Mouse (Mus musculus) heart, embryonic 11.5 days (tissue): ENCODE data around the gene Sar1b. TPM values are rescaled to one million over a fixed set of nuclear protein-coding genes. Genes with fewer than 3 reads are reported as not detected.

ENCODE experiments used
- ATAC-seq: fragments of 200-750 bp; cut with Nextera tagmentation; replicated peaks from 2 replicates; pipeline ENCODE4 v1.8.0; 2017; ENCODE audit warnings: moderate library complexity; ENCODE audit not compliant: insufficient number of reproducible peaks, low FRiP score, low TSS enrichment
- H3K27ac ChIP-seq: fragments of 300-500 bp; sonication (generic); 2 replicates; pipeline ENCODE4 v1.5.1; 2014; ENCODE audit warnings: mild to moderate bottlenecking, low read depth, low read length
- H3K27me3 ChIP-seq: fragments of 300-500 bp; sonication (generic); 2 replicates; pipeline ENCODE4 v1.6.1; 2014; ENCODE audit warnings: mild to moderate bottlenecking, low read length, mixed read lengths; ENCODE audit not compliant: control insufficient read depth, insufficient read depth
- H3K36me3 ChIP-seq: fragments of 300-500 bp; sonication (generic); 2 replicates; pipeline ENCODE4 v1.6.1; 2014; ENCODE audit warnings: mild to moderate bottlenecking, low read length, moderate library complexity, mixed read lengths; ENCODE audit not compliant: control insufficient read depth, insufficient read depth
- H3K4me1 ChIP-seq: fragments of 300-500 bp; sonication (generic); 2 replicates; pipeline ENCODE4 v1.6.1; 2014; ENCODE audit warnings: low read length; ENCODE audit not compliant: control insufficient read depth, insufficient read depth
- H3K4me2 ChIP-seq: fragments of 300-500 bp; sonication (generic); 2 replicates; pipeline ENCODE4 v1.6.1; 2014; ENCODE audit warnings: mild to moderate bottlenecking, moderate library complexity
- H3K4me3 ChIP-seq: fragments of 300-500 bp; sonication (generic); 2 replicates; pipeline ENCODE4 v1.5.1; 2014; ENCODE audit warnings: low read depth, low read length
- H3K9ac ChIP-seq: fragments of 300-500 bp; sonication (generic); 2 replicates; pipeline ENCODE4 v1.6.1; 2014; ENCODE audit warnings: mild to moderate bottlenecking, low read depth, low read length, moderate library complexity
- H3K9me3 ChIP-seq: fragments of 300-500 bp; sonication (generic); replicated peaks from 2 replicates; pipeline ENCODE4 v1.6.1; 2016; ENCODE audit warnings: low read length; ENCODE audit not compliant: control insufficient read depth
- WGBS: fragments of 180-500 bp; shearing (Covaris S2); extraction: QIAGEN DNeasy Blood & Tissue Kit; methylation state at CpG from one replicate; pipeline ENCODE4 v1.1.7; 2014; ENCODE audit not compliant: insufficient replicate concordance; 5-methylcytosine and 5-hydroxymethylcytosine counted together
- polyA plus RNA-seq: library from polyadenylated mRNA; unstranded; fragments of >200 nt; fragmentation: Nextera tagmentation; extraction: Ambion mirVana; gene quantifications from 2 replicates; pipeline ENCODE4 v1.2.1, GENCODE M21; 2014

Sar1b gene
- polyA plus RNA-seq, 1 experiment from 2014 or later: 136 TPM

GRCm38 (mm10) chr11:51812022-51812546 lies 48.6 kb downstream of the Sar1b start:
- Histone ChIP-seq H3K4me2 (no peak overlapping the region), H3K27ac (no peak overlapping the region), H3K9me3 (no peaks in the 10 kb centered on the region), H3K4me3 (no peak overlapping the region), H3K27me3 (no peaks in the 10 kb centered on the region), H3K4me1 (no peaks in the 10 kb centered on the region), H3K9ac (no peak overlapping the region), H3K36me3 (no peaks in the 10 kb centered on the region)
- ATAC-seq: no peak
- WGBS: 83% methylated on average over 8 of the region's 8 CpGs

DNA sequence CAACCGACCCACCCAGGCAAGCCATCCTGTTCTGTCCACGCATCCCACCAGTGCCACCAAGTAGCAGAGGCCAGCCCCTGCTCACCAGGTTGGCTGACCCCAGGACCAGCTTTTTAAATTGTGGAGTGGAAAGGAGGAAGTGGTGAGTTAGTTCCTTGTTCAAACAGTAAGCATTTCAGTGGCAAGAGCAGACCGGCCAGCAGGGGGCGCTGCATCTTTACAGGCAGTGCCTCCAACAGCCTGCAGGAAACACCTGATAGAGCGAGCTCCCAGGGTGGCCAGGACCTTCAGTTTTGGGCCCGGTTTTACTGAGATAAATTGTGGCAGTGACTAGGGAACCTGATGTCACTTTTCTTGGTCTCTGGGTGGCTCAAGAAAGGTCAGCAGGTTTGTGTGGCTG lies 54.3 kb downstream of the Sar1b start:
- no peak for ATAC-seq
- Histone ChIP-seq H3K27ac (no peak overlapping the region), H3K9me3 (no peaks in the 10 kb centered on the region), H3K9ac (no peak overlapping the region), H3K4me2 (no peak overlapping the region), H3K27me3 (no peaks in the 10 kb centered on the region), H3K36me3 (no peaks in the 10 kb centered on the region), H3K4me3 (no peak overlapping the region), H3K4me1 (no peaks in the 10 kb centered on the region)
- WGBS: 34% methylated on average over 6 of the region's 6 CpGs

DNA sequence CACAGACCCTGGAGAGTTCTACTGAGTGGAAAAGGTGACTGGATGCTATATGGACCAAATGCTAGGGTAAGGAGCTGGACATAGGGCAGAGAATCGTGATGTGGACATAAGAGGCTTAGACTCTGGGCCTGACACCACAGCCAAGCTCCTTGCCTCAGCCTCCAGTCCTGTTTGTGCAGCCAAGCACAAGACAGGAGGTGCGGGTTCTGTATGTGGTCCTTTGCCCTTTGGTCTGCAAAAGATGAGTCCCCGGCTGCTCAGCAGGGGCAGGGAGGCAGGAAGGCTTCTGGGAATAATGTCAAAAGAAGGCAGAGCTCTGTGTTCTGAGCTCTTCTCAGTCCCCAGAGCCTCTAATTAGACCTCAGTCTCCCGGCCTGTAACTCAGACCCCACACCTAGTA lies 55.4 kb downstream of the Sar1b start:
- Histone ChIP-seq H3K27me3 (no peaks in the 10 kb centered on the region), H3K9ac (no peak overlapping the region), H3K4me1 (no peaks in the 10 kb centered on the region), H3K9me3 (no peaks in the 10 kb centered on the region), H3K4me2 (no peak overlapping the region), H3K27ac (no peak overlapping the region), H3K4me3 (no peak overlapping the region), H3K36me3 (no peaks in the 10 kb centered on the region)
- WGBS: 80% methylated on average over 4 of the region's 4 CpGs
- no peak for ATAC-seq

DNA sequence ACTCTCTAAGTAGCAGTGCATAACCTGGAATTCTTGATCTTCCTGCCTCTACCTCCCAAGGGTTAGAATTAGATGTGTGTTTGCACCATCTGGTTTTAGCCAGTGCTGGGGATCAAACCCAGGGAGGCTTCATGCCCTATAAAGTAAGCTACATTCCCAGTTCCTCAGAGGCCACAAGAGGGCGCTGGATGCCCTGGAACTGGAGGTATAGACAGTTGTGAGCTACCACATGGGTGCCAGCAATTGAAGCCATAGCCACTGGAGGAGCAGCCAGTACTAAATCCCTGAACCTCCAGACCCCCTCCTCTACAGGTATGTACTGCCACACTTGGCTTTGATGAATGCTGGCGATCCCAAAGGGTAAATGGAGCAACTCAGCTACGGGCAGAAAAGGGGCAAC lies 56.5 kb downstream of the Sar1b start:
- Histone ChIP-seq H3K9me3 (no peaks in the 10 kb centered on the region), H3K4me3 (no peak overlapping the region), H3K4me2 (no peak overlapping the region), H3K9ac (no peak overlapping the region), H3K36me3 (no peaks in the 10 kb centered on the region), H3K27me3 (no peaks in the 10 kb centered on the region), H3K27ac (no peak overlapping the region), H3K4me1 (no peaks in the 10 kb centered on the region)
- WGBS: 70% methylated on average over 3 of the region's 3 CpGs
- ATAC-seq: no peak

DNA sequence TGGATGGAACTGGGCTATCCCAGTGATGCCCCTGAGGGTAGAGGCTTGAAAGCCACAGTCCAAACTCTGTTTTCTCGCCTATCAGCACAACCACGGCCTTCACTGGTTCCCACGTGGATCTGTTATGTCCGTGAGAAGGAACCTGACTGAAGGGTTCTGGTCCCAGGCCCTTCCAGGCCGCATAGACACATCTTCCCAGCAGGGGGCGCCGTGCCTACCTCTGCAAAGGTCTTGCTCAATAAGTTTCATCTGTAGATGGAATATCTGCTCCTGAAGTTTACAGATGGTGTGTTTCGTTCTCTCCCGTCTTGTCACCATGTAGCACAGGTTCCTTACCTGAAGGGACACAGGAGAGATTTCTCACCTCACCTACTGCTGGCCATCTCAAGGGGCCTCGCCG lies 57.4 kb downstream of the Sar1b start:
- 39% methylated on average over 11 of the region's 11 CpGs for WGBS
- no peaks in the 10 kb centered on the region for H3K4me1 ChIP-seq
- H3K4me2 ChIP-seq: no peak overlapping the region
- no peaks in the 10 kb centered on the region for H3K27me3 ChIP-seq
- H3K9ac ChIP-seq: no peak overlapping the region
- H3K36me3 ChIP-seq: no peaks in the 10 kb centered on the region
- H3K9me3 ChIP-seq: no peaks in the 10 kb centered on the region
- ATAC-seq: no peak
- no peak overlapping the region for H3K27ac ChIP-seq
- no peak overlapping the region for H3K4me3 ChIP-seq

GRCm38 (mm10) chr11:51822736-51823135 lies 59.2 kb downstream of the Sar1b start:
- Histone ChIP-seq H3K4me1 (no peaks in the 10 kb centered on the region), H3K9me3 (no peaks in the 10 kb centered on the region), H3K4me3 (no peak overlapping the region), H3K27ac (no peak overlapping the region; the same call in 1 of the 2 replicates), H3K4me2 (no peak overlapping the region), H3K36me3 (no peaks in the 10 kb centered on the region), H3K27me3 (no peaks in the 10 kb centered on the region), H3K9ac (no peak overlapping the region)
- ATAC-seq: no peak
- WGBS: 25% methylated on average over 4 of the region's 4 CpGs

DNA sequence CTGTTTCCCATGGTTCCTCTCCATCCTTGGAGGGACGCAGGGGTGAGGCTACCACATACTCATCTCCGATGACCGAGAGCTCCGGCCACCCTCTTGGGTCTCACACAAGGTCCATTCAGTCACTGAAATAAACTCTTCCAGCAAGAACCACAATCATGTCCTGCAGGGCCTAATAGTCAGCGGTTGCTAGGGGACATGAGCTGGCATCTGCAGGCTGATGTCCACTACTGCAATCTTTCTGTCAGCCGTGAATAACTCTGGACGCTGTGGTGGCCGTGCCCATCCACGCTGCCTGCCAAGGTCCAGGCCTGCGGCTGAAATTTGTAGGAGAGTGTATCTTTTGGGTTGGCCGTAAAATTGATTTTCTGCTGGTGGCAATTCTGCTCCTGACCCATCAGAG lies 59.8 kb downstream of the Sar1b start:
- Histone ChIP-seq H3K9ac (no peak overlapping the region), H3K27ac (no peak overlapping the region), H3K27me3 (no peaks in the 10 kb centered on the region), H3K4me2 (no peak overlapping the region), H3K9me3 (no peaks in the 10 kb centered on the region), H3K36me3 (no peaks in the 10 kb centered on the region), H3K4me1 (no peaks in the 10 kb centered on the region), H3K4me3 (no peak overlapping the region)
- WGBS: 71% methylated on average over 11 of the region's 11 CpGs
- ATAC-seq: no peak

DNA sequence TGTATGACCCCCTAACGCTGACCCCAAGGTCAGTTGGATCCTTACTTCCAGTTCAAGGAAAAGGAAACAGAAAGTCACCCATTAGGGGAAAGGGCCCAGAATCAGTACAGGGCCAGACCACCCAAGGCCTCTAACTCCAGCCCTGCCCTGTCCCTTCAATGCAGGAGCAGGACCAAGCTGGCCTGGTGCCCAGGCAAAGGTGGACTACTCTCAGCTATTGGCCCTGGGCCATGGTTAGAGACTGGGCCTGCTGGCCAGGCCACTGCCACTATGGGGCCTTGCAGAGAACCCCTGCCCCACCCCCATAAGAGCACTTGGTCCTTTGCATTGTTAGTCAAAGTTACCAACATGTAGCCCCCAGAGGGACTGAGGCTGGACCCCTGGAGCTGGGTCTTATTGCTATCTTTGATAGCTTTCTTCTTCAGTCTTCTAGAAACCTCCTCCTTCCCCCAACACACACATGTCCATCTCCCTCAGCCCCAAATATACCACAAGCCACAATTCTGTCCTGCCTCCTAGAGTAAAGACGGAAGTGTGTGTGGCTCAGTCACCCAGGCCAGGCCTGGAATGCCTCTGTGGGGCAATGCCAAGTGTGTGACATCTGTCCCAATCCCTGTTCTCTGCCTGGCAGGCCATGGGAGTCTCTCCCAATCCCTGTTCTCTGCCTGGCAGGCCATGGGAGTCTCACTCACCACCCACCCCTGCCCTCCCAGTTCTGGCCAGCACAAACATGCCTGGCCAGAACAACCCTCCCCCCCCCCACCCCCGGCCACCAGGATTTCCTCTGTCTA lies 60.7 kb downstream of the Sar1b start:
- H3K9ac ChIP-seq: no peak overlapping the region
- H3K4me3 ChIP-seq: no peak overlapping the region
- no peaks in the 10 kb centered on the region for H3K4me1 ChIP-seq
- H3K9me3 ChIP-seq: no peaks in the 10 kb centered on the region
- H3K36me3 ChIP-seq: no peaks in the 10 kb centered on the region
- no peak for ATAC-seq
- WGBS: 90% methylated on average over 3 of the region's 3 CpGs
- H3K4me2 ChIP-seq: no peak overlapping the region
- H3K27me3 ChIP-seq: no peaks in the 10 kb centered on the region
- H3K27ac ChIP-seq: no peak overlapping the region

GRCm38 (mm10) chr11:51824867-51825424 lies 61.5 kb downstream of the Sar1b start:
- no peaks in the 10 kb centered on the region for H3K4me1 ChIP-seq
- H3K27ac ChIP-seq: no peak overlapping the region
- no peak overlapping the region for H3K4me2 ChIP-seq
- no peaks in the 10 kb centered on the region for H3K9me3 ChIP-seq
- H3K4me3 ChIP-seq: no peak overlapping the region
- H3K36me3 ChIP-seq: no peaks in the 10 kb centered on the region
- WGBS: 83% methylated on average over 19 of the region's 19 CpGs
- H3K27me3 ChIP-seq: no peaks in the 10 kb centered on the region
- H3K9ac ChIP-seq: no peak overlapping the region
- ATAC-seq: no peak
